Mouse (Mus musculus) liver, postnatal 0 days (tissue): ENCODE results near the gene Efna5. TPM values are rescaled to one million over a fixed set of nuclear protein-coding genes. Genes with fewer than 3 reads are reported as not detected.

Experiments
- ATAC-seq: fragments of 200-750 bp; cut with Nextera tagmentation; 2 replicates; pipeline ENCODE4 v1.8.0; 2017; ENCODE audit warnings: mild to moderate bottlenecking, moderate library complexity
- DNase-seq: peaks from one replicate; pipeline ENCODE4 v3.0.0-alpha.2; 2016
- H3K27ac ChIP-seq: fragments of 300-500 bp; sonication (generic); 2 replicates; pipeline ENCODE4 v1.5.1; 2014; ENCODE audit warnings: antibody characterized with exemption, moderate library complexity, mild to moderate bottlenecking, low read depth
- H3K27me3 ChIP-seq: fragments of 300-500 bp; sonication (generic); 2 replicates; pipeline ENCODE4 v1.6.1; 2014; ENCODE audit warnings: low read length, control low read depth, mixed read lengths; ENCODE audit not compliant: insufficient read depth
- H3K36me3 ChIP-seq: fragments of 300-500 bp; sonication (generic); replicated peaks from 2 replicates; pipeline ENCODE4 v1.6.1; 2014; ENCODE audit warnings: mild to moderate bottlenecking, control low read depth, low read length, moderate library complexity, mixed read lengths; ENCODE audit not compliant: insufficient read depth
- H3K4me1 ChIP-seq: fragments of 300-500 bp; sonication (generic); 2 replicates; pipeline ENCODE4 v1.6.1; 2014; ENCODE audit warnings: antibody characterized with exemption, mild to moderate bottlenecking, control low read depth; ENCODE audit not compliant: insufficient read depth
- H3K4me2 ChIP-seq: fragments of 300-500 bp; sonication (generic); 2 replicates; pipeline ENCODE4 v1.6.1; 2014; ENCODE audit warnings: low read depth, mild to moderate bottlenecking, low read length, moderate library complexity, mixed read lengths
- H3K4me3 ChIP-seq: fragments of 300-500 bp; sonication (generic); 2 replicates; pipeline ENCODE4 v1.5.1; 2014; ENCODE audit warnings: low read depth, low read length
- H3K9ac ChIP-seq: fragments of 300-500 bp; sonication (generic); replicated peaks from 2 replicates; pipeline ENCODE4 v1.6.1; 2014; ENCODE audit warnings: mild to moderate bottlenecking, moderate library complexity
- H3K9me3 ChIP-seq: fragments of 300-500 bp; sonication (generic); 2 replicates; pipeline ENCODE4 v1.6.1; 2016; ENCODE audit warnings: mild to moderate bottlenecking, control low read depth, low read length, mixed read lengths
- CTCF ChIP-seq: sonication (generic); IDR thresholded peaks from 2 replicates; pipeline ENCODE4 v1.5.1; 2016; ENCODE audit warnings: antibody characterized with exemption, low read depth
- EP300 ChIP-seq: IDR thresholded peaks from 2 replicates; pipeline ENCODE4 v1.6.1; 2016; ENCODE audit warnings: antibody characterized with exemption, low read depth, mild to moderate bottlenecking
- WGBS: fragments of 180-500 bp; shearing (Covaris S2); extraction: QIAGEN DNeasy Blood & Tissue Kit; methylation state at CpG from one replicate; pipeline ENCODE4 v1.1.7; 2014; ENCODE audit not compliant: insufficient replicate concordance; 5-methylcytosine and 5-hydroxymethylcytosine counted together
- polyA plus RNA-seq: library from polyadenylated mRNA; unstranded; fragments of >200 nt; fragmentation: Nextera tagmentation; extraction: Ambion mirVana; gene quantifications from 2 replicates; pipeline ENCODE4 v1.2.1, GENCODE M21; 2015

Gene Efna5
- polyA plus RNA-seq, 1 experiment from 2014 or later: 3.0 TPM

DNA sequence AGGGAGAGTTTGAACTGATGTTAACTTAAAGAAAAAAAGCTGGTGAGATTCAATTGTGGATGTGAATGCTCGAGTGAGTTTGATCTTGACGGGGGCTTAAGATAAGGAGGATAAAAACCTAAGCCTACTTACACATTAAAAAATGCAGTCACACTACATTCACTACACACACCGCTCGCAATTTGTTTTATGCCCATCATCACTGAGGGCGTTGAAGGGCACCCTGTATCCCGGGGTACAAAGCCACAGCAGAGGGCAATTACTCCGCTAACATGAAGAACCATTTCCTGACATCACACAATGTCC is 94.6 kb downstream of the Efna5 start:
- Histone ChIP-seq H3K27me3 (no peaks in the 10 kb centered on the region), H3K4me3 (no peak overlapping the region), H3K4me2 (no peak overlapping the region), H3K36me3 (no peaks in the 10 kb centered on the region), H3K4me1 (0 out of 2 replicates have a peak, but pooled peaks cover 3% of the 10 kb centered on the region), H3K27ac (no peak overlapping the region), H3K9ac (no peak overlapping the region), H3K9me3 (no peaks in the 10 kb centered on the region)
- ATAC-seq (no peak), DNase-seq (no peak)
- no peak for TF ChIP-seq EP300
- no peak for TF ChIP-seq CTCF
- WGBS: 63% methylated on average over 7 of the region's 7 CpGs

GRCm38 (mm10) chr17:62785781-62786601 is 95.1 kb downstream of the Efna5 start:
- 51% methylated on average over 4 of the region's 4 CpGs for WGBS
- Histone ChIP-seq H3K27ac (no peak overlapping the region), H3K4me1 (0 out of 2 replicates have a peak, but pooled peaks cover 3% of the 10 kb centered on the region), H3K4me2 (no peak overlapping the region), H3K4me3 (no peak overlapping the region), H3K9ac (no peak overlapping the region), H3K9me3 (no peaks in the 10 kb centered on the region), H3K27me3 (no peaks in the 10 kb centered on the region), H3K36me3 (no peaks in the 10 kb centered on the region)
- no peak for TF ChIP-seq EP300
- TF ChIP-seq CTCF: no peak
- ATAC-seq (no peak), DNase-seq (no peak)

- ATAC-seq (peak; percentile 80), DNase-seq (peak; percentile 32)
- H3K27ac ChIP-seq: peak overlapping the region; percentile 44
- no peaks in the 10 kb centered on the region for H3K27me3 ChIP-seq
- TF ChIP-seq EP300: no peak
- no peak for TF ChIP-seq CTCF
- 47% methylated on average over 27 of the region's 27 CpGs for WGBS
- H3K4me1 ChIP-seq: 0 out of 2 replicates have a peak, but pooled peaks cover 3% of the 10 kb centered on the region
- no peaks in the 10 kb centered on the region for H3K9me3 ChIP-seq
- H3K9ac ChIP-seq: 0 out of 2 replicates have a peak overlapping the region, but pooled peaks have one; percentile 21
- H3K4me3 ChIP-seq: peak overlapping the region; percentile 32
- H3K36me3 ChIP-seq: no peaks in the 10 kb centered on the region
- H3K4me2 ChIP-seq: peak overlapping the region; percentile 57
These were observed 96.6 kb downstream of the Efna5 start for GRCm38 (mm10) chr17:62784274-62785171.

- Histone ChIP-seq H3K27me3 (no peaks in the 10 kb centered on the region), H3K4me2 (peak overlapping the region; percentile 57), H3K36me3 (no peaks in the 10 kb centered on the region), H3K9ac (no peak overlapping the region), H3K4me1 (no peaks in the 10 kb centered on the region), H3K9me3 (no peaks in the 10 kb centered on the region), H3K4me3 (peak overlapping the region; percentile 32), H3K27ac (peak overlapping the region; percentile 44)
- peak; percentile 86 for TF ChIP-seq CTCF
- no peak for TF ChIP-seq EP300
- peak; percentile 82 for DNase-seq
- 16% methylated on average over 13 of the region's 13 CpGs for WGBS
- ATAC-seq: peak; percentile 86
These were observed 97.4 kb downstream of the Efna5 start for GRCm38 (mm10) chr17:62783524-62784273.

DNA sequence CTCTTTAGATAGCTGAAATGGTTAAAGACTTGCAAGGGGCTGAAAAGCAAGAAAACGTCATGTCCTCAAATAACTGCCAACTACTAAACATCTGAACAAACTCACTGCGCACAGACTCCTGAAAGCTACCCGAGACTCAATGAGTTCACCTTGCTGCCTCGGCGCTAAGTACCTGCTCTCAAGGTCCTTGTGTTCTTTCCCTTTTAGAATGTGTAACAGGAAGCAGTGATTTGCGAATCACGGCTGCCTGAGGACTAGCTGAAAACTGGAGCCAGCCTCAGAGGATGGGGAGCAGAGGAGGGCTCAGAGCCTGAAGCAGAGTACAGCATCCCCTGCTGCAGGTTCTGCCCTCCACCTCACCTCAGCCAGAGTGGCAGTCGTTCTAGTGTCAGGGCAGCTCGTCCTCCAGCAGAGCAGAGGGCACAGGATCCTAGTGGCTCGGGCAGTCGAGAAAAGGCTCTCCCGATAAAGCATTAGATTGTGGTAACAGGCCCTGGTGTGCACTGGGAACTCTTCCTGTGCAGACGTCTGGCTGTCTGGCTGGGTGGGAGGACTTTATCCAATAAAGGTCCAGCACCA is 98.2 kb downstream of the Efna5 start:
- Histone ChIP-seq H3K36me3 (no peaks in the 10 kb centered on the region), H3K4me3 (no peak overlapping the region), H3K4me2 (no peak overlapping the region), H3K27ac (no peak overlapping the region), H3K9me3 (no peaks in the 10 kb centered on the region), H3K4me1 (no peaks in the 10 kb centered on the region), H3K27me3 (no peaks in the 10 kb centered on the region), H3K9ac (no peak overlapping the region)
- no peak for DNase-seq
- ATAC-seq: no peak
- WGBS: 52% methylated on average over 13 of the region's 13 CpGs
- TF ChIP-seq CTCF (no peak), EP300 (no peak)
